Mouse (Mus musculus) forebrain, embryonic 13.5 days (tissue): ENCODE measurements at regions not wholly inside any gene's neighbourhood (a gene's known extent, or its start where the extent isn't known, plus 50 kb on each side); places are given as distances from the start of the nearest gene placed in this dataset.

Experiments used
- ATAC-seq: fragments of 200-750 bp; cut with Nextera tagmentation; 2 replicates; pipeline ENCODE4 v1.8.0; 2017
- H3K27ac ChIP-seq: fragments of 300-500 bp; sonication (generic); 2 replicates; pipeline ENCODE4 v1.5.1; 2015; ENCODE audit warnings: inconsistent platforms, mild to moderate bottlenecking, moderate library complexity
- H3K27me3 ChIP-seq: fragments of 300-500 bp; sonication (generic); 2 replicates; pipeline ENCODE4 v1.6.1; 2015; ENCODE audit warnings: mild to moderate bottlenecking, inconsistent platforms
- H3K36me3 ChIP-seq: fragments of 300-500 bp; sonication (generic); 2 replicates; pipeline ENCODE4 v1.6.1; 2015; ENCODE audit warnings: mild to moderate bottlenecking, inconsistent platforms; ENCODE audit not compliant: poor library complexity, severe bottlenecking
- H3K4me1 ChIP-seq: fragments of 300-500 bp; sonication (generic); 2 replicates; pipeline ENCODE4 v1.6.1; 2015; ENCODE audit warnings: inconsistent platforms
- H3K4me2 ChIP-seq: fragments of 300-500 bp; sonication (generic); 2 replicates; pipeline ENCODE4 v1.6.1; 2015; ENCODE audit warnings: inconsistent platforms, mild to moderate bottlenecking, moderate library complexity
- H3K4me3 ChIP-seq: fragments of 300-500 bp; sonication (generic); 2 replicates; pipeline ENCODE4 v1.5.1; 2015; ENCODE audit warnings: mild to moderate bottlenecking, inconsistent platforms
- H3K9ac ChIP-seq: fragments of 300-500 bp; sonication (generic); 2 replicates; pipeline ENCODE4 v1.6.1; 2015; ENCODE audit warnings: mild to moderate bottlenecking, inconsistent platforms
- H3K9me3 ChIP-seq: fragments of 300-500 bp; sonication (generic); replicated peaks from 2 replicates; pipeline ENCODE4 v1.6.1; 2016; ENCODE audit warnings: inconsistent platforms
- whole genome bisulfite sequencing: fragments of 180-500 bp; shearing (Covaris S2); methylation state at CpG from one replicate; pipeline ENCODE4 v1.1.7; 2015; 5-methylcytosine and 5-hydroxymethylcytosine counted together

DNA sequence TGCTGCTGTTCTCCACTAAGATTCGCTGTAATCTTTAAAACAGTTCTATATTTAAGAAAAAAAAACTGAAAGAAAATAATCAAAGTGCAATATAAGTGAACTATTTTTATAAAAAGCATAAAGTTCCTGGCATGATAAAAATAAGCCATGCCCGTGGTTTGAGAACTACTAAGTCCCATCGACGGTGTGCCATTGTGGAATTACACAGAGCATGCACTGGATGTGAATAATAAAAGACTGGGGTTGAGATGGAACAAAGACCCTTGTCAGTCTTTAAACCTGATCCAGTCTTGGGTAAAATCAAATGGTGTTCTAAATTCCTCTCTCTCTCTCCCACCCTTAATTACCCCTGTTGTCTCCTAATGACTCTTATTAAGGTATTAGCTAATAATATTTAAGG, 137.7 kb upstream of the Gpc5 start:
- H3K27me3 ChIP-seq: no peaks in the 10 kb centered on the region
- no peak overlapping the region for H3K4me3 ChIP-seq
- no peak overlapping the region for H3K4me2 ChIP-seq
- H3K4me1 ChIP-seq: peaks cover 12% of the 10 kb centered on the region; the same call in 1 of the 2 replicates
- no peak for ATAC-seq
- WGBS: 18% methylated on average over 4 of the region's 4 CpGs
- H3K9ac ChIP-seq: no peak overlapping the region
- no peak overlapping the region for H3K27ac ChIP-seq
- H3K9me3 ChIP-seq: no peaks in the 10 kb centered on the region
- no peaks in the 10 kb centered on the region for H3K36me3 ChIP-seq

DNA sequence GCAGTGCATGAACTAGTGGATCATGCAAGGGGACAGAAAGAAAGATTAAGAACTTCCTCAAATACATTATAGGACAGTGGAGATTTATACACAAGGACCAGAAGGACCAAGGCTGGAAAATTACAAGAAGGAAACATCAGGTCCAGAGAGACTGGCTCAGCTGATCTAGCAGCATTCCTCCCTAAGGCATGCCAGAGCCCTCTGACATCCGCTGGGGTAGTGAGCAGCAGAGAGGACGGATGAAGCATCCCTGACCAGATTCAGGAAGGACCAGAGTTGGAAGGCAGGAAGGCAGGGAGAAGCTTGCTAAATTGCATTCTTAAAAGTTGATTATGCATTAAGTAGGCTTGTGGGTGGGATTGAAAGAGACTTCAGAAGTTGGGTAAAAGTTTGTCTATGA, 136.4 kb upstream of the Gpc5 start:
- no peak overlapping the region for H3K9ac ChIP-seq
- no peaks in the 10 kb centered on the region for H3K36me3 ChIP-seq
- H3K27me3 ChIP-seq: no peaks in the 10 kb centered on the region
- ATAC-seq: no peak
- H3K4me3 ChIP-seq: no peak overlapping the region
- no peak overlapping the region for H3K27ac ChIP-seq
- H3K4me1 ChIP-seq: peaks cover 17% of the 10 kb centered on the region; the same call in 1 of the 2 replicates
- no peaks in the 10 kb centered on the region for H3K9me3 ChIP-seq
- H3K4me2 ChIP-seq: no peak overlapping the region
- 59% methylated on average over 2 of the region's 2 CpGs for WGBS

DNA sequence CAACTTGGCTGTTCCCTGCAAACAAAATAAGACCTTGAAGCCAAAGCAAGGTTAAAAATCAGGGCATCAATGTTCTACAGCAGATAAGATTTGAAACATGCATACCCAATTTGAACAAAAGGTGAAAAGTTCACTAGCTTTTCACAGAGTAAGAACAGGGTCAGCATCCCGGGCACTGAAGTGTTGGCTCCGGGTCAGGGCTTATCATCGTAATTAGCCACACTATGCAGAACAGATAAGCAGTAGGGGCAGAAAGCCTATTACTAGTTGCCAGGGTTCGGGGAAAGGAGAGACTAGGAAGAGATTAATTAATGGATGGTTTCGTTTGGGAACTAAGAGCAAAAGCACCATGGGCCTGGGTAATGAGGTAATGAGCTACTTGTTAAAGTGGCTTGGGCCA, 131.7 kb upstream of the Gpc5 start:
- no peaks in the 10 kb centered on the region for H3K27me3 ChIP-seq
- no peak overlapping the region for H3K9ac ChIP-seq
- WGBS: 9% methylated on average over 5 of the region's 5 CpGs
- no peak overlapping the region for H3K4me2 ChIP-seq
- no peaks in the 10 kb centered on the region for H3K9me3 ChIP-seq
- H3K27ac ChIP-seq: no peak overlapping the region
- H3K4me1 ChIP-seq: peaks cover 8% of the 10 kb centered on the region; the same call in 1 of the 2 replicates
- no peaks in the 10 kb centered on the region for H3K36me3 ChIP-seq
- 0 out of 2 replicates have a peak, but pooled peaks have one; percentile 50 for ATAC-seq
- H3K4me3 ChIP-seq: no peak overlapping the region

DNA sequence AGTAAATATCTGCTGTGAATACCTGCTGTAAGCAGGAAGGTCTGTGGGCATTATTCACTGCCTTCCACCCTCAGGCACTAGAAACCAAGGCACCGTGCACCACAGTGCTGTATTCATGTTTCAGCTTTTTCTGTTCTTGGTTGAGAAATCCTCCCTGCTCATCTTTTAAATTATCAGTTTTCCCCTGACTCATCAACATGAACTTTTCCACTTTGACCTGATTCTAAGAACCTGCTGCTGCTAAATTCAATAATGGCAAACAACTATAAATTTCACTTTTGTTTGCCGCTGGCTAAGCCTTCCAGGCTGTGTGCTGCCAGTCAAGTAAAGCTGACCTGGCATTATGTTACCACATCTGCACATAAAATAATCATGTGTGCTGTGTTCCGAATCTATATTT, 126.1 kb upstream of the Gpc5 start:
- Histone ChIP-seq H3K36me3 (no peaks in the 10 kb centered on the region), H3K9ac (no peak overlapping the region), H3K27me3 (no peaks in the 10 kb centered on the region), H3K4me1 (peaks cover 7% of the 10 kb centered on the region; the same call in 1 of the 2 replicates), H3K4me3 (no peak overlapping the region), H3K9me3 (no peaks in the 10 kb centered on the region), H3K27ac (no peak overlapping the region), H3K4me2 (no peak overlapping the region)
- 66% methylated on average over 3 of the region's 3 CpGs for whole genome bisulfite sequencing
- no peak for ATAC-seq

DNA sequence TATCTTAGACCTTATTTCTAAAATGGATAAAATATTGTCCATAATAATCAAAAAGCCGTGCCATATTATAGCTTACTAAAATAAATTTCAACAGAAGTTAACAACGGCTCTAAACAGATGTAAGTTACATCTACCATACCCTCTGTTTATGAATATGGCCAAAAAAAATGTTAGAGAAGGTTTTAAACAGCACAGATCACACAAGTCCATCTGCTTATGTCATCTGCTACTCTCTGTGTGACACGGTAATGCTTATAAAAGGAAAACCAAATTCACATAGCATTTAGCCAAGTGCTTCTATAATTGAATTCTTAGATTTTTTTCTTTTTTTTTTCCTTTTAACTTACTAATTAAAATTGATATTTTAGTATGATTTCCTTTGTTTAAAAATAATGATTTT, 123.0 kb upstream of the Gpc5 start:
- H3K9me3 ChIP-seq: no peaks in the 10 kb centered on the region
- H3K9ac ChIP-seq: no peak overlapping the region
- H3K4me3 ChIP-seq: no peak overlapping the region
- no peak overlapping the region for H3K4me2 ChIP-seq
- ATAC-seq: peak; percentile 80; the same call in 1 of the 2 replicates
- no peaks in the 10 kb centered on the region for H3K36me3 ChIP-seq
- no peak overlapping the region for H3K27ac ChIP-seq
- H3K27me3 ChIP-seq: no peaks in the 10 kb centered on the region
- 91% methylated on average over 3 of the region's 3 CpGs for WGBS
- H3K4me1 ChIP-seq: peaks cover 7% of the 10 kb centered on the region; the same call in 1 of the 2 replicates

DNA sequence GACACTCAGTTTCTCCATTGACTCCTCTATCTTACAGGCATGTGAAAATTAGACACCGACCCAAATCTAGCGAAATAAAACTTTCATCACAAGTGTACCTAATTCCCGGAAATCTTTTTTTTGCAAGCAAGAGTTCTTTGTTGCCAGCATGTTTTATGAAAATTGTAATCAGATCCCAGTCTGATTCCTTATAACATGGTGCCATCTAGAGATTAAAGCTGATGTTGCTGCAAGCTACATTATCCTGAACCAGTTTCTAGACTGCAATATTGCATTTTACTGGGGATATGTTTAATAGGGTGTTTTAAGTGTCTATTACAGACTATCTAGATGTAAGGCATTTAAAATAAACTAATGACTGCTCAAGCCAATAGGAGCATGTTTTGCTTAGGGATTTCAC, 110.9 kb upstream of the Gpc5 start:
- Histone ChIP-seq H3K9ac (no peak overlapping the region), H3K4me2 (no peak overlapping the region), H3K27me3 (no peaks in the 10 kb centered on the region), H3K27ac (no peak overlapping the region), H3K4me3 (no peak overlapping the region), H3K36me3 (no peaks in the 10 kb centered on the region), H3K9me3 (no peaks in the 10 kb centered on the region), H3K4me1 (no peaks in the 10 kb centered on the region)
- ATAC-seq: peak; percentile 55; the same call in 1 of the 2 replicates
- WGBS: 77% methylated on average over 3 of the region's 3 CpGs

DNA sequence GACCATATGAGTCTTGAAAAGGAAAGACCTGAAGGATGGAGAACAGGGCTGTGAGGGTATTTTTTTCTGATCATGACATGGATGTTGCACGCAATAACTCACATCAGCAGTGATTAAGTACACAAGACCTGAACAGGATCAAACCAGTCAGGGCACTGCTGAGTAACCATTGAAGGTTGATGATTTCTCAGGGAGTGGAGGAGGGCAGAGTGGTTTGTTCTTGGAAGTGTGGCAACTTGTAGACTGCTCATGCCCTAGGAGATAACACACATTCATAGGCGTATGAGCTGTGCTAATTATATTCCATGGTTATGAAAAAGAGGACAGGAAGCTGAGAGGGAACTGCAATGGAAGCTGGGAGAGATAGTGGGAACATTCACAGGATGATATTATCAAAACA, 88.8 kb upstream of the Gpc5 start:
- Histone ChIP-seq H3K4me2 (no peak overlapping the region), H3K9me3 (no peaks in the 10 kb centered on the region), H3K9ac (no peak overlapping the region), H3K4me3 (no peak overlapping the region), H3K27ac (no peak overlapping the region), H3K4me1 (no peaks in the 10 kb centered on the region), H3K36me3 (no peaks in the 10 kb centered on the region), H3K27me3 (no peaks in the 10 kb centered on the region)
- WGBS: 86% methylated on average over 2 of the region's 2 CpGs
- no peak for ATAC-seq

DNA sequence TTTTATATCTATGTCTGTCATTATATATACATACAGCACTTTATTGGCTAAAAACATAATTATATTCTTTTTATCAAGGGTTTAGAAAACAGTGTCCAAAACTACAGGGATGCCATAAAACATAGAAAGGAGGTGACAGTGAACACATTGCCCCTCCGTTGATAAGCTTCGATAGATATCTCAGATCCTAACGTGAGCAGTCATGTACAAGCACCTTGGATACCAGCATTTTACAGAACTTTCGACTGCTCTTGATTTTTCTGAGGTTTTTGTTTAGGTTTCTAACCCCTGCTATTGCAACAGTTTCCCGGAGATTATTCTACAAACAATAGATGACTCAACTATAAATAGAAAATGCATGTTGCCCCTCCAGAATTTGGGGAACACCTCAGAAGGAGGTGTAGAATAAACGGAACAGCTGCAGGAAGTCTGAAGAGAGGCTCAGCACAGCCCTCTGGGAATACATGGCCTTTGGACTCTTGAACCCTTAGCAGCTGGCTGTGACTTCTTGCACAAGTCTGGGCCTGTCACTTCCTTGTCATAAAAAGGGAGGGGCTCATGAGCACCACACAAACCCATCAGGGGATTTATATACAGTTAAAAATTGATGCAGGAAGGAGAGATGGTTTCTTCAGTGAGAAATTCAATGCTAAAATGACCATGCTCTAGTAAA, 87.1 kb upstream of the Gpc5 start:
- no peak overlapping the region for H3K27ac ChIP-seq
- no peaks in the 10 kb centered on the region for H3K9me3 ChIP-seq
- H3K9ac ChIP-seq: no peak overlapping the region
- 82% methylated on average over 6 of the region's 6 CpGs for WGBS
- no peak overlapping the region for H3K4me2 ChIP-seq
- no peaks in the 10 kb centered on the region for H3K4me1 ChIP-seq
- H3K4me3 ChIP-seq: no peak overlapping the region
- H3K36me3 ChIP-seq: no peaks in the 10 kb centered on the region
- ATAC-seq: no peak
- H3K27me3 ChIP-seq: no peaks in the 10 kb centered on the region

DNA sequence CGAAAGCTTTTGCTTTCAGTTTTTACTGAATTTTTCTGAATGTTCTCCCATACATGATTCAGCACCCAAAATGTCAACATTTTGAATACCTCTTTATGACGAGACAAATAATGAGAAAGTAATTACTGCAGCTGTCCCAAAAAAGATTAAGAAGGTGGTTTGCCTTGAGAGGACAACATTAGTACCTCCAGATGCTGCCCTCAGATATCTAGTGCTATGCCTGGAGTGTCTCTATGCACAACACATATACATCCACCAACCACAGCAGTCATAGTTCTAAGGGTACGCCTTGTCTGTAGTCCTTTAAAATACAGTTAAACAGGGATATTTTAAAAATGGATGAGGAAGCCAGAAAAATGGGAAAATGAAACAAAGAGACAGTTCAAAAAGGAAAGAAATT, 81.1 kb upstream of the Gpc5 start:
- H3K9ac ChIP-seq: no peak overlapping the region
- no peak overlapping the region for H3K27ac ChIP-seq
- no peaks in the 10 kb centered on the region for H3K9me3 ChIP-seq
- 93% methylated on average over 3 of the region's 3 CpGs for WGBS
- ATAC-seq: no peak
- no peaks in the 10 kb centered on the region for H3K36me3 ChIP-seq
- H3K4me3 ChIP-seq: no peak overlapping the region
- H3K27me3 ChIP-seq: no peaks in the 10 kb centered on the region
- no peaks in the 10 kb centered on the region for H3K4me1 ChIP-seq
- no peak overlapping the region for H3K4me2 ChIP-seq

DNA sequence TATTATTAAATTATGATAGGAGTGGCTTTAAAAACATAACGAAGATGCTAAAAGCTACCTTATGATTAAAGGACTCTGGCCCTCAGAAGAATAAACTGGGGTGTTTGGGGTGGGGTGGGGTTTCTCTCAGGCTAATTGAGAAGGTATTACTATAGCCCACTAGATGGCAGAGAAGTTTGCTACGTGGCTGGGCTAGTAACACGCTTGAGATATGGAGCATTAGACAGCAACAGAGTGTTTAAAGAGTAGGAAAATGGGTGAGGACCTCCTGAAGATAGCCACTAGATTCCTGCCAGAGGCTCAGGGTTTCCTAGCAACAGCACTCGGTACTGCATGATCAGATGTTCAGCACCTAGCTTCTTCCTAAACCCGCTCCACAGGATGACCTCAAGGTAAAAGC, 76.7 kb upstream of the Gpc5 start:
- Histone ChIP-seq H3K4me2 (no peak overlapping the region), H3K27me3 (no peaks in the 10 kb centered on the region), H3K9ac (no peak overlapping the region), H3K4me3 (no peak overlapping the region), H3K9me3 (no peaks in the 10 kb centered on the region), H3K4me1 (0 out of 2 replicates have a peak, but pooled peaks cover 2% of the 10 kb centered on the region), H3K36me3 (no peaks in the 10 kb centered on the region), H3K27ac (no peak overlapping the region)
- 0 out of 2 replicates have a peak, but pooled peaks have one; percentile 7 for ATAC-seq
- 35% methylated on average over 5 of the region's 5 CpGs for WGBS

DNA sequence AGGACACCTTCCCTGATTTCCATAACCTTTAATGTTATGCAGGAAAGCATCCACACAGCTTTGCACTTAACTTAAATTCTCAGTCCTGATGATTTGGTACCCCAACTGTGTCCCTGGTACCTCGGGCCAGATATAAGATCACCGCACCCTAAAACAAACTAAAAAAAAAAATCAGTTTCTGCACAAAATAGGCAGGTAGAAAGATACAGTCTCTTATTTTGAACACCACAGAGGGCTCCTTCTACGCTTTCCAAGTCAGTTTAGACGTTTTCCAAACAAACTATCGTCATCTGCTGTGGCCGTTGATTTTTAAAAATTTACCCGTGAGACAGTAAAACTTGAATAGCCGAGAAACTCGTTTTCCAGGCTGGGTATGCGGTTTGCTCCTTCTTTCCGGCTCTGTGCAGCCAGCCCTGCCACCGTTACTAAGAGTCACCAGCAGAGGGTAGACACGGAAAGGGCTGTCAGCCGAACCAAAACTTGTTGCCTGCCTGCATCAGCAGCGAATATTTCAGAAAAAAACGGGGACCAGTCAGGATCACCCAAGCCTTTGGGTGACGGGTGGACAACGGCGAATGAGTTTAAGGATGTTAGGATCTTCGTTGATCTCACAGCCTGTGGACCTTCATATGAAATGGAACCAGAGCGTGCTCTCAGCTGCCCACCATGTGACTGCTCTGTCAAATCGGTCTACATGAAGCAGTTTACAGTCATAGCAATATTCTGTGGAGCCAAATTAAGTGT, 74.4 kb upstream of the Gpc5 start:
- H3K4me2 ChIP-seq: peak overlapping the region; percentile 61
- no peaks in the 10 kb centered on the region for H3K9me3 ChIP-seq
- H3K27ac ChIP-seq: no peak overlapping the region
- H3K4me3 ChIP-seq: peak overlapping the region; percentile 30
- 24% methylated on average over 22 of the region's 22 CpGs for WGBS
- 0 out of 2 replicates have a peak, but pooled peaks cover 2% of the 10 kb centered on the region for H3K4me1 ChIP-seq
- no peaks in the 10 kb centered on the region for H3K36me3 ChIP-seq
- ATAC-seq: peak; percentile 94
- no peaks in the 10 kb centered on the region for H3K27me3 ChIP-seq
- H3K9ac ChIP-seq: no peak overlapping the region

DNA sequence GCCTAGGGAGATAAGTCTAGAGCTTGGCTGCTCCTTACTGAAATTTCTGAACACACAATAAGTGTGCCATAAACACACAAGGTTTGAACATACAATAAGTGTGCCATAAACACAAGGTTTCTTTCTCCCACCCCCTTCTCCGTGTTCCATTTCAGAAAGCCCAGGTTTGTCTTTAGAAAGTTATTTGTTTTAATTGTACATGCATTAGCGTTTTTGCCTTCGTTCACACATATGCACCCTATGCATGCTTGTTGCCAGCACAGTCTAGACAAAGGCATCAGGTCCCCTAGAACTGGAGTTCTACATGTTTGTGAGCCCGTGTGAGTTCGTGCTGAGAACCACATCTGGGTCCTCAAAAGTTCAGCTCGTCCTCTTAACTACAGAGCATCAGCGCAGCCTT, 64.0 kb upstream of the Gpc5 start:
- H3K4me1 ChIP-seq: no peaks in the 10 kb centered on the region
- H3K4me3 ChIP-seq: no peak overlapping the region
- no peaks in the 10 kb centered on the region for H3K36me3 ChIP-seq
- WGBS: 88% methylated on average over 7 of the region's 7 CpGs
- no peak overlapping the region for H3K9ac ChIP-seq
- H3K4me2 ChIP-seq: no peak overlapping the region
- H3K9me3 ChIP-seq: no peaks in the 10 kb centered on the region
- H3K27ac ChIP-seq: no peak overlapping the region
- ATAC-seq: no peak
- no peaks in the 10 kb centered on the region for H3K27me3 ChIP-seq
